Mouse (Mus musculus): ENCODE data around the gene Mgll.
A peak's percentile ranks its signal among the peaks of the same experiment; 100 is the strongest.

Gene Mgll

DNA sequence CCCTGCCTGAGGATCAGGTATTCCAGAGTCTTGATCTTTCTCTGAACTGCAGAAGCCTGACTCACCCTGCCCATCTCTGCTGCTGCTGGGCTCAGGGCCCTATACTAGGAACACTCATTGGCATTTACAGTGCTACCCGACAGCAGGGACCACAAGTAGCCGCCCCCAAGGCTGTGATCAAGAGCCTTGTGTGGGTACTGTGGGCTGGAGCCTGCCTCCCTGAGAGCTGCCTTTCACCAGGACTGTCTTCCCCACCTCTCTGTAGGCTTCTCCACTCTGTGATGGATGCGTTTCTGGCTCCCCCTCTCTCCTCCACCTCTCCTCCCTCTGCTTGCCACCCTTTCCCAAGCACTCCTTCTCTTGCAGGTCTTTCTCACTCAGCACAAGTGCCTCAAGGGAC lies 12.9 kb upstream of the Mgll start:
- no peaks in the 10 kb centered on the region for H3K36me3 ChIP-seq (ENCODE audit: control insufficient read depth, insufficient read depth, low read length, poor library complexity, severe bottlenecking)
- DNase-seq (ENCODE audit: low read depth, low spot score): no peak
- no peaks in the 10 kb centered on the region for H3K27me3 ChIP-seq (ENCODE audit: control insufficient read depth, insufficient read depth, low read length, poor library complexity, severe bottlenecking)

DNA sequence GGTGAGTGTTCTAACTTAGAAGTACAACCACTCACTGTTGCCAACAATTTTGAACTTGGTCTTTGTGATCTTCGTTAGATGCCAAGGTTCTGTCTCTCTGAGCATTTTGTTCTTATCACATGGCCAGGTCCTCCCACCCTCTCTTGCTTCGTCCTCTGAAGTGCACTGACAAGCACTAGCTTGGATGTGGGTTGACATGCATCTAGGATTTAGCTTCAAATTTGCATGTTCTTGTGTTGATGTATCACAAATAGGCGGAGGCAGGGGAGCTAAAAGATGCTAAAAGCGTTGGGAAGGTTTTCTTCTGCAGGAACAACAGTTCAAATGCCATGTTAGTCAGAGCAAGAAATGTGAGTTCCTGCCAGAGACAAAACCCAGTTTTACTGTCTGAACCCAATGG lies 12.1 kb upstream of the Mgll start:
- DNase-seq (ENCODE audit: low read depth, low spot score): no peak

DNA sequence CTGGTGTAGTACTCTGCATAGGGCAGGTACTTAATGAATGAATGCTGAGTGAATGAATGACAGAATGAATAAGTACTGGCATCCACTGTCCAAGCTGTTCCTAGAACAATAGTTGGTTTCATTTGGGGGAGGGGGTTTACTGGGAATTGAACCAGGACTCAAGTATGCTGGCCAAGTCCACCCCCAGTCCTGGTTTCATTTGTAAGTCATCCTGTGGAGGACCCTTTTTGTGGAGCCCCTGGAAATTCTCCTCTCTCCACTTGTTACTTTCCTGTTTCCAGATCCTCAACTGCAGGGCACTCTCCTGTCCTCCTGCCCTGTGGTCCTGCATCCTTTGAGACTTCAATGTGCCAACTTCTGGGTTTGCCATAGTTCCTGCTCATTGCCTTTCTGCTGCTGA lies 10.9 kb upstream of the Mgll start:
- Histone ChIP-seq H3K27me3 (ENCODE audit: control insufficient read depth, insufficient read depth, low read length, poor library complexity, severe bottlenecking) (no peaks in the 10 kb centered on the region), H3K36me3 (ENCODE audit: control insufficient read depth, insufficient read depth, low read length, poor library complexity, severe bottlenecking) (no peaks in the 10 kb centered on the region)
- no peak for DNase-seq (ENCODE audit: low read depth, low spot score)

More for the DNA sequence above, 12.1 kb upstream of the Mgll start:
- Histone ChIP-seq H3K36me3 (ENCODE audit: control insufficient read depth, insufficient read depth, low read length, poor library complexity, severe bottlenecking) (no peaks in the 10 kb centered on the region), H3K27me3 (ENCODE audit: control insufficient read depth, insufficient read depth, low read length, poor library complexity, severe bottlenecking) (no peaks in the 10 kb centered on the region)

DNA sequence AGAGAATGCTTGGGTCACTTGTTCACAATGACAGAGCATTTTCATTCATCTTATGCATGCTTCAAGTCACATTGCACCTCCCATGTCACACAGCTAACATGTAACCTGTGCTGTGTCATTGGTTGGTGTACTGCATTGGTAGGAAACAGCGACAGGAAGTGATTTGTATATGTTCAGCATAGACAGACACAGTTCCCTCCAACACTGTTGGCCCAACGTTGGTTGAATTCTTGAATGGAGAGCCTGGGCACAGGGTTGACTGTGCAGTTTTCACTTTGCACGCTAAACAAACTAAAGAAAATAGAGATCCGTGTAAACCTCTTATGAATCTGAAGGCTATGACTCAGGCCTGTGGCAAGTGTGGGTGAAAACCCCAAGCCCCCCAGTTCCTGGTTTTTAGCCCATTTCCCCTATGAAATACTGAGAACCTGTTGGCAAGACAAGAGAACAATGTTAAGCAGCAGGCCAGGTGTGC lies 10.0 kb upstream of the Mgll start:
- Histone ChIP-seq H3K36me3 (ENCODE audit: control insufficient read depth, insufficient read depth, low read length, poor library complexity, severe bottlenecking) (no peaks in the 10 kb centered on the region), H3K27me3 (ENCODE audit: control insufficient read depth, insufficient read depth, low read length, poor library complexity, severe bottlenecking) (no peaks in the 10 kb centered on the region)
- peak; percentile 66 for DNase-seq (ENCODE audit: low read depth, low spot score)

DNA sequence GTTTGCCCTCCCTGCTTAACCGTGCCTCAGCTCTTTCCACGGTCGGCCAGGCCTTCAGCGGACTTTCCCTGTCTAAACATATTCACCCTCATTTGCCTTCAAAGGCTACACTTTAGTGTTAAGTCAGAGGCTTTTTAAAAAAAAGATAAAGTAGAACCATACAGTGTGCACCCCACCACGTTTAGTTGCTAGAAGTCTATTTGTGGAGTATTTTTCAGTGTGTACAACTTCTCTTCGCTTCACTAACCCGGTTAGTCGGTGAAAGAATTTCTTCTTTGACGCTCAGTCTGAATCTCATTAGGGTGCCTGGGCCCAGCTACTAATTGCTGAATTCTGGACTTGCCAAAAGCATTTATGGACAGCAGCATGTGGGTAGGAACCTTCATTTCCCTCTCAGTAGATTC lies 8.8 kb upstream of the Mgll start:
- Histone ChIP-seq H3K36me3 (ENCODE audit: control insufficient read depth, insufficient read depth, low read length, poor library complexity, severe bottlenecking) (no peaks in the 10 kb centered on the region), H3K27me3 (ENCODE audit: control insufficient read depth, insufficient read depth, low read length, poor library complexity, severe bottlenecking) (no peaks in the 10 kb centered on the region)
- DNase-seq (ENCODE audit: low read depth, low spot score): peak; percentile 43

DNA sequence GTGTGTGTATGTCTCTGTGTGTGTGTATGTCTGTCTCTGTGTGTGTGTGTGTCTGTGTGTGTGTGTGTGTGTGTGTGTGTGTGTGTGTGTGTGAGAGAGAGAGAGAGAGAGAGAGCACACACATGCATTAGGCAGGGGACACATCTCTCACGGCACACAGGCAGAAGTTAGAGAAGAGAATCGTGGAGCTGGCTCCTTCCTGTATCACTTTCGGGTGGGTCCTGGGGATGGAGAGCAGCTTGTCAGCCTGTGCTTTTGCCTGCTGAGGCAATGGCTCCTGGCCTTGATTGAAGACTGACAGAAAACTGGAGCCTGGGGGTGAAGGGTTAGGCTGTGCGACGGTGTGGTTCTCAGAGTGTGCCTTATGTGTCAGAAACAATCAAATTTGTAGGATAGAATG lies 8.2 kb upstream of the Mgll start:
- no peaks in the 10 kb centered on the region for H3K36me3 ChIP-seq (ENCODE audit: control insufficient read depth, insufficient read depth, low read length, poor library complexity, severe bottlenecking)
- no peak for DNase-seq (ENCODE audit: low read depth, low spot score)
- no peaks in the 10 kb centered on the region for H3K27me3 ChIP-seq (ENCODE audit: control insufficient read depth, insufficient read depth, low read length, poor library complexity, severe bottlenecking)

DNA sequence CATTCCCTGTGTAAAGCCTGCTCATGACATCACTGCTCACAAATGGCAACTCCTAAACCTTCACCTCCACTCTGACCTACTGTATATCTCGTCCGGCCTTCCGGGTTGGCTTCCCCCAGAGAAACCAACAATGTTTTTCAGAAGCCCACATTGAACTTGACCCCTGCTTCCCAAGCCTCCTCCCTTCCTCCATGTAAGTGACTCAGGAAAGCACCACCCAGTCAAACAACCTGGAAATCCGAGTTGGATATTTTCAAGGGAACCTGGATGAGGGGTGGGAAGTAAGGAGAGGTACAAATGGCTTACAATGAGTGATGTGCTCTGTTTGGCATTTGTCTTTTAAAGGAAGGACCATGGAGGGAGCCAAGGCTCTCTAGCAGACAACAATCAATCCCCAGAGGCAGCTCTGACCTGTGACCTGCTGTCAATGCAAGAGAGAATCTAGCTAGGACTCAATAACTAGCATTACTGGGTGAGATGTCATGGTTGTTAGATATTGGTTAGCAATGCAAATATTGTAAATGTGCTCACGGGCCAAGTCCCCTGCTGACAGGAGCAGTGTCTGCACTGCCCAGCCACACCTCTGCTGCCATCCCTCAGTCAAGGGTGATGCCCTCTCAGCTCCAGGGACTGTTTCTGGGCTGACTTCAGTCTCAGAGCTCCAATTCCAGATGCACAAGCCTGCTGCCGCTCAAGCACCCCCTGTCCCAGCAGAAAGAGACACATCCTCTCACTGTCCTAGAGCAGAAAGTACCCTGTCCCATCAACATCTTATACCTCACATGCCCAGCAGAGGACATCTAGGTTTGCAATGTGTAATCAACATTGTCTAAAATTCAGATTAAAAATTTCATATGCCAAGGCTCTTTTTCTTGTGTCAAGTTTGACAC lies 6.8 kb upstream of the Mgll start:
- Histone ChIP-seq H3K27me3 (ENCODE audit: control insufficient read depth, insufficient read depth, low read length, poor library complexity, severe bottlenecking) (no peaks in the 10 kb centered on the region), H3K36me3 (ENCODE audit: control insufficient read depth, insufficient read depth, low read length, poor library complexity, severe bottlenecking) (no peaks in the 10 kb centered on the region)
- peak; percentile 29 for DNase-seq (ENCODE audit: low read depth, low spot score)

DNA sequence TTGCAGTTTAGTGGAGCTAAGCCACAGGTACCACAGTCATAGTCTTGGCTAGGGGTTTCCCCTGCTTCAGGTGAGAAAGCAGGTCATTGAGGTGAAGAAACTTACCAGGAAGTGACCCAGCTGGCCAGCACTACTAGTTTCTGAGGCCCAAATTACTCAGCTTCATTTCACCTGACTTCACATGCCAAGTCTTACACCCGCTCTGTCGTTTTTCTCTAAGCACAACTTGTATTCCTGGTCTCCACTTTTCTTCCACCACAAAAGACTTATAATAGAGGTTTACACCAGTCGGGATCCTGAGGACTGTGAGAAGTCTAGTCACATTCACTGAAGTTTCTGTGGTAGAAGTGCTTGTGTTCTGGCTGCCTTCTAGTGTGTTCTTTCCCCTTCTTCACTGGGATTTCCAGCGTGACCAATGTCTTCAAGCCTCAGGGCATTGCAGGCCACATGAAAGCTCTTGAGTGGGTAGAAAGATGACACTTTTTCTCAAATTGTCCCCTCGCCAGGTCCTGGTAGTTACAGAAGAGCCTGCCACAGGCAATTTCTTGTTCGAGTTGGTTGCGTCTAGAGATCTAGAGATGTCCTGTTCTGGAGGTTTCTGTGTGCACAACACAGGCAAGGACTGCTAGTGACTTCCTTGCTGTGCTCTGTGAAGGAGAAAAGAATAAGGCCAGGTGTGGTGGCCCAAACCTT lies 6.0 kb upstream of the Mgll start:
- Histone ChIP-seq H3K36me3 (ENCODE audit: control insufficient read depth, insufficient read depth, low read length, poor library complexity, severe bottlenecking) (no peaks in the 10 kb centered on the region), H3K27me3 (ENCODE audit: control insufficient read depth, insufficient read depth, low read length, poor library complexity, severe bottlenecking) (no peaks in the 10 kb centered on the region)
- DNase-seq (ENCODE audit: low read depth, low spot score): peak; percentile 68

DNA sequence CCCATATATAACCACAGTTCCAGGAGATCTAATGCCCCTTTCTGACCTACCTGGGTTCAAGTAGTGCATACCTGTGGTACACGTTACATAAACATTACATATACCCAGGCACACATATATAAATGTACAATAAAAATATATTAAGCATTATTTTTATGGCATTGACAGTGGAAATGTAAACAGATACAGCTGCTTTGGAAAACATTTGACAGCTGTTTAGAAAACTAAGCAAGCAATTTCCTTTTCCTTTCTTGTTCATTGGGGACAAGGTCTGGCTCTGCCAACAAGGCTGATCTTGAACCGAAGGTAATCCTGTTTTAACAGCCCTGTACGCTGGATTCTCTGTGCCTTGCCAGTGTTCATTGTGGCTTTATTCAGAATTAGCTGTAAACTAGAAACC lies 3.2 kb upstream of the Mgll start:
- Histone ChIP-seq H3K36me3 (ENCODE audit: control insufficient read depth, insufficient read depth, low read length, poor library complexity, severe bottlenecking) (no peaks in the 10 kb centered on the region), H3K27me3 (ENCODE audit: control insufficient read depth, insufficient read depth, low read length, poor library complexity, severe bottlenecking) (no peaks in the 10 kb centered on the region)
- no peak for DNase-seq (ENCODE audit: low read depth, low spot score)

DNA sequence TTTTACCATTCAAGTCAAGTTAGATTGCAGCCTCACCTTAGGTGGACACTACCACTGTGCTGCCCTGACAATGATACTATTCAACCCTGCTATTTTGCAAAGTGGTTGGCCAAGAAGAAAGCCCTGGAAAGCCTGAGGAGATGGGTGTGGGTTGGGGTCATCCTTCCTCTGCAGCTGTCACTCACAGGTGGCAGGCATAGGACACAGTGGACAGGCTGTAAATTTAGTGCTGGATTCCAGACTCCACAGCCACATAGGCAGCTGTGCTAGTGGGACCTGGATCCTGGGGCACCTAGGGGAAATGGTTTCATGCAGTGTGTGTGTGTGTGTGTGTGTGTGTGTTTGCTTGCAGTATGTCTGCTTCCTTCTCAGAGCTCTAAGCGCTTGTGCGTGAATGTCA lies 1.3 kb upstream of the Mgll start:
- peak; percentile 35 for DNase-seq (ENCODE audit: low read depth, low spot score)
- Histone ChIP-seq H3K27me3 (ENCODE audit: control insufficient read depth, insufficient read depth, low read length, poor library complexity, severe bottlenecking) (no peaks in the 10 kb centered on the region), H3K36me3 (ENCODE audit: control insufficient read depth, insufficient read depth, low read length, poor library complexity, severe bottlenecking) (no peaks in the 10 kb centered on the region)

DNA sequence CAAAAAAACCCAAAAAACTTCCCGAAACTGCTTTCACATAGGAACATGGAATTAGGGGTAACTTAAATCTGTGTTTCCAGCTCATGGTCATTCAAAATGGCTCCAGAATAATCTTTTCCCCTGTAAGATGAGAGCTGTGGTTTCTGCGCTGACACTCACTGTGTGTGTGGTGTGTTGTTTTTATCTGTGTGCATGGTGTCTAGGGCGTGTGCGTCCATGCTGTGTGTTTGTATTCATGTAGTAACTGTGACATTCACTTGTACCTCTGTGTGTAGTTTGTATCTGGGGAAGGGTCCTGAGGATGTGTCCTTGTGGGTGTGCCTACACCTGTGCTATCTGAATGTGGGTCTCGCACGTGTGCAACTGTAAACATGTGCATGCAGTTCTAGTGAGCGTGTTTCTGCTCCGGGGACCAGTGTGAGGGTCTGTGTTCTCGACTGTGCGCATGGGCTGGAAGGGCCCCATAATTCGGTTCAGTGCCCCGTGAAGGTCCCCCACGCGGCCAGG lies 353 bp upstream of the Mgll start:
- no peaks in the 10 kb centered on the region for H3K27me3 ChIP-seq (ENCODE audit: control insufficient read depth, insufficient read depth, low read length, poor library complexity, severe bottlenecking)
- H3K36me3 ChIP-seq (ENCODE audit: control insufficient read depth, insufficient read depth, low read length, poor library complexity, severe bottlenecking): no peaks in the 10 kb centered on the region
- no peak for DNase-seq (ENCODE audit: low read depth, low spot score)

DNA sequence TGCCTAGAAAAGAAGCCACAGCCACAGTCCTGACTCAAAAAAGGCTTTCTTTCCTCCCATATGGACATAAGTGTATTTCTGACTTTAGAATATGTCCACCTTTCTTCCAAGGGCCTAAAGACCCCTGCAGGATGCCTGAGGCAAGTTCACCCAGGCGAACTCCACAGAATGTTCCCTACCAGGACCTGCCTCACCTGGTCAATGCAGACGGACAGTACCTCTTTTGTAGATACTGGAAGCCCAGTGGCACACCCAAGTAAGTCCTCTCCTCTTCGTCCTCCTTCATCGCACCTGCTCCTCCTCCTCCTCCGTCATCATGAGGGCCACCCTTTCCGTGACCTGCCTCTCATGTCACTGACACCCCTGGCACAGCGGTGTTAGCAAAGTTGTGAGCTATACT lies 1.4 kb downstream of the Mgll start:
- DNase-seq (ENCODE audit: low read depth, low spot score): peak; percentile 20
- H3K27me3 ChIP-seq (ENCODE audit: control insufficient read depth, insufficient read depth, low read length, poor library complexity, severe bottlenecking): no peaks in the 10 kb centered on the region

DNA sequence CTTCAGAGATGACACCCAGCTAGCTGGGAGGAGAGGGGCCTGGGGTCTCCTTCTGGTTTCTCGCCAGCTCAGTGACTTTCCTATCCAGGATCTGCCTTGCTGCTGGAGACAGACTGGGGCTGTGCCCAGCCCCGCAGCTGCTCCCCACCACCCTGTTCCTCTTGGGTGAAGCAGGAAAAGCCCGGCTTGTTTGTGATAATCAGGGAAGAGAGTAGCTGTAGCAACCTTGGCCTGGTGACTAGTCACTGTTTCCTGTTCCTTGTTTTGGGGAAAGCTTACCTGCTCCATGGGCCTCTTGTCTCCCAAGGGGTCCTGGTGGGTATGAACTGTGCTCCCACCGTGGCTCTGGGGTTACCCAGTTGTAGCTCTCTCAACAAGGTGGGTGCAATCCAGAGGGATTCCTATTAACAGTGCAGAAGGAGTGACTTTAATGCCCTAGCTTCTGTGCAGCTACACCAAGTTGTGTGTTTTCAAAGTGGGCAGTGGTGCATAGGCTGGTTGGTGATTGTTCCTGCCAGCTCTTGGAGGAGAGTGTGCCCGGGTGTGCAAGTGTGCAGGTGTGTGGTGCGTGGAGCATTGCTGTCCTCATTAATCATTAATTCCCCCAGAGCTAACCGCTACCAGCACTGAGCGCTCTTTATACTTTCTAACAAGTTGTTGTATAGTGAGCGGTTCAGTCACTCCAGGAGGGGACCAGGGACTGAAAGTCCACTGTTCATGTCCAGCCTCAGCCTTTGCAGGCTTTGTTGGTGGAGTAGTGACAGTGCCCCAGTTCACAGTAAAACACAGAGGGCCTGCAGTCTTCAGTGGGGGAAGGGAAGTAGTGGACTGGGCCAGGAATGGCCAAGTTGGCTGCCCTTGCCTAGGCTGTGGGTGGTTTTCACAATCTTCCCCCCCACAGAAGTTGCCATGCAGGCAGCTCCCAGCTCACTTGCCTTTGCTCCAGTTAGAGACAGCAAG lies 2.3 kb downstream of the Mgll start:
- Histone ChIP-seq H3K27me3 (ENCODE audit: control insufficient read depth, insufficient read depth, low read length, poor library complexity, severe bottlenecking) (no peaks in the 10 kb centered on the region), H3K36me3 (ENCODE audit: control insufficient read depth, insufficient read depth, low read length, poor library complexity, severe bottlenecking) (no peaks in the 10 kb centered on the region)
- DNase-seq (ENCODE audit: low read depth, low spot score): no peak

More for the DNA sequence above, 1.4 kb downstream of the Mgll start:
- no peaks in the 10 kb centered on the region for H3K36me3 ChIP-seq (ENCODE audit: control insufficient read depth, insufficient read depth, low read length, poor library complexity, severe bottlenecking)

DNA sequence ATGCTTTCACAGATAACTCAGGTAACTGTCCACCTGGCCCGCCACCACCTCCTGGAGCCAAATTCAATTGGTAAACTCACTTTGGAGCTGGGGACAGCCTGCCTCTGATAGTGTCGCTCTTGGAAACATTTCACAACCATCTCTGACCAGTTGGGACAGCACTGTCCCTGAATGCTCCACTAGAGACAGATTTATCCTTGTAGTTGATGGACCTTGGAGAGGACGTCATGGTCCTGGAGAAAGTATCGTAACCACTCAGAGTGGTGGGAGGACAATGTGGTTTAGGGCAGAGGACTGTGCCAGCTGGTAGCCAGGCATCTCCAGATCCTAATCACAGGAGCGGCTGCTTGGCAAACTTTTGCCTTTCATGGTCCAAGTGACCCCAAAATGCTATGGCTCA lies 3.3 kb downstream of the Mgll start:
- DNase-seq (ENCODE audit: low read depth, low spot score): no peak
- Histone ChIP-seq H3K27me3 (ENCODE audit: control insufficient read depth, insufficient read depth, low read length, poor library complexity, severe bottlenecking) (no peaks in the 10 kb centered on the region), H3K36me3 (ENCODE audit: control insufficient read depth, insufficient read depth, low read length, poor library complexity, severe bottlenecking) (no peaks in the 10 kb centered on the region)

Data from splenic B cell, adult 2 months (primary cell).